Mouse (Mus musculus): ENCODE results near the gene Fnbp1. TPM values are rescaled to one million over a fixed set of nuclear protein-coding genes. Genes with fewer than 3 reads are reported as not detected.

Fnbp1 gene
- polyA plus RNA-seq, 1 experiment from 2014 or later: 23.2 TPM

- no peaks in the 10 kb centered on the region for H3K27me3 ChIP-seq (replicated peaks; ENCODE audit: control insufficient read depth, insufficient read depth, low read length)
- H3K9ac ChIP-seq (replicated peaks; ENCODE audit: low read depth, low read length): no peak overlapping the region
- ATAC-seq: no peak
- 94% methylated on average over 10 of the region's 10 CpGs for WGBS
- no peaks in the 10 kb centered on the region for H3K9me3 ChIP-seq (ENCODE audit: control insufficient read depth, low read length)
- H3K4me3 ChIP-seq (replicated peaks; ENCODE audit: low read length): no peak overlapping the region
- H3K4me1 ChIP-seq (replicated peaks; ENCODE audit: control insufficient read depth, insufficient read depth, low read length): peaks cover 16% of the 10 kb centered on the region
- no peaks in the 10 kb centered on the region for H3K36me3 ChIP-seq (ENCODE audit: control insufficient read depth, insufficient read depth)
- H3K27ac ChIP-seq (ENCODE audit: low read length): no peak overlapping the region
- H3K4me2 ChIP-seq (ENCODE audit: low read length): no peak overlapping the region
Measured at GRCm38 (mm10) chr2:31061868-31062628, 79.8 kb downstream of the Fnbp1 start.

- Histone ChIP-seq H3K27me3 (replicated peaks; ENCODE audit: control insufficient read depth, insufficient read depth, low read length) (no peaks in the 10 kb centered on the region), H3K4me1 (replicated peaks; ENCODE audit: control insufficient read depth, insufficient read depth, low read length) (peaks cover 9% of the 10 kb centered on the region; the same call in 1 of the 2 replicates), H3K36me3 (ENCODE audit: control insufficient read depth, insufficient read depth) (peaks cover 4% of the 10 kb centered on the region; the same call in 1 of the 2 replicates), H3K9ac (replicated peaks; ENCODE audit: low read depth, low read length) (no peak overlapping the region), H3K27ac (ENCODE audit: low read length) (no peak overlapping the region), H3K4me3 (replicated peaks; ENCODE audit: low read length) (no peak overlapping the region), H3K9me3 (ENCODE audit: control insufficient read depth, low read length) (no peaks in the 10 kb centered on the region), H3K4me2 (ENCODE audit: low read length) (no peak overlapping the region)
- WGBS: 86% methylated on average over 28 of the region's 28 CpGs
- no peak for ATAC-seq
Measured at GRCm38 (mm10) chr2:31060787-31061730, 80.7 kb downstream of the Fnbp1 start.

GRCm38 (mm10) chr2:31060271-31060670 lies 81.5 kb downstream of the Fnbp1 start:
- H3K4me1 ChIP-seq (replicated peaks; ENCODE audit: control insufficient read depth, insufficient read depth, low read length): peaks cover 3% of the 10 kb centered on the region; the same call in 1 of the 2 replicates
- no peak overlapping the region for H3K27ac ChIP-seq (ENCODE audit: low read length)
- no peak overlapping the region for H3K4me3 ChIP-seq (replicated peaks; ENCODE audit: low read length)
- no peak overlapping the region for H3K9ac ChIP-seq (replicated peaks; ENCODE audit: low read depth, low read length)
- H3K9me3 ChIP-seq (ENCODE audit: control insufficient read depth, low read length): no peaks in the 10 kb centered on the region
- WGBS: 100% methylated on average over 1 of the region's 1 CpGs
- H3K4me2 ChIP-seq (ENCODE audit: low read length): no peak overlapping the region
- ATAC-seq: no peak
- peaks cover 6% of the 10 kb centered on the region; the same call in 1 of the 2 replicates for H3K36me3 ChIP-seq (ENCODE audit: control insufficient read depth, insufficient read depth)
- H3K27me3 ChIP-seq (replicated peaks; ENCODE audit: control insufficient read depth, insufficient read depth, low read length): no peaks in the 10 kb centered on the region

- Histone ChIP-seq H3K27me3 (replicated peaks; ENCODE audit: control insufficient read depth, insufficient read depth, low read length) (no peaks in the 10 kb centered on the region), H3K27ac (ENCODE audit: low read length) (no peak overlapping the region), H3K4me3 (replicated peaks; ENCODE audit: low read length) (no peak overlapping the region), H3K4me2 (ENCODE audit: low read length) (no peak overlapping the region), H3K9ac (replicated peaks; ENCODE audit: low read depth, low read length) (no peak overlapping the region), H3K36me3 (ENCODE audit: control insufficient read depth, insufficient read depth) (peaks cover 14% of the 10 kb centered on the region), H3K4me1 (replicated peaks; ENCODE audit: control insufficient read depth, insufficient read depth, low read length) (peaks cover 3% of the 10 kb centered on the region; the same call in 1 of the 2 replicates), H3K9me3 (ENCODE audit: control insufficient read depth, low read length) (no peaks in the 10 kb centered on the region)
- 91% methylated on average over 4 of the region's 4 CpGs for WGBS
- ATAC-seq: no peak
Measured at GRCm38 (mm10) chr2:31058443-31058842, 83.4 kb downstream of the Fnbp1 start.

- Histone ChIP-seq H3K27me3 (replicated peaks; ENCODE audit: control insufficient read depth, insufficient read depth, low read length) (no peaks in the 10 kb centered on the region), H3K27ac (ENCODE audit: low read length) (no peak overlapping the region), H3K4me1 (replicated peaks; ENCODE audit: control insufficient read depth, insufficient read depth, low read length) (peaks cover 3% of the 10 kb centered on the region; the same call in 1 of the 2 replicates), H3K4me2 (ENCODE audit: low read length) (no peak overlapping the region), H3K4me3 (replicated peaks; ENCODE audit: low read length) (no peak overlapping the region), H3K36me3 (ENCODE audit: control insufficient read depth, insufficient read depth) (peaks cover 14% of the 10 kb centered on the region), H3K9ac (replicated peaks; ENCODE audit: low read depth, low read length) (no peak overlapping the region), H3K9me3 (ENCODE audit: control insufficient read depth, low read length) (no peaks in the 10 kb centered on the region)
- ATAC-seq: no peak
- 41% methylated on average over 6 of the region's 6 CpGs for WGBS
Measured at GRCm38 (mm10) chr2:31057549-31058177, 84.1 kb downstream of the Fnbp1 start.

- Histone ChIP-seq H3K27ac (ENCODE audit: low read length) (no peak overlapping the region), H3K36me3 (ENCODE audit: control insufficient read depth, insufficient read depth) (peaks cover 14% of the 10 kb centered on the region), H3K9me3 (ENCODE audit: control insufficient read depth, low read length) (no peaks in the 10 kb centered on the region), H3K27me3 (replicated peaks; ENCODE audit: control insufficient read depth, insufficient read depth, low read length) (no peaks in the 10 kb centered on the region), H3K4me1 (replicated peaks; ENCODE audit: control insufficient read depth, insufficient read depth, low read length) (peaks cover 3% of the 10 kb centered on the region; the same call in 1 of the 2 replicates), H3K4me3 (replicated peaks; ENCODE audit: low read length) (no peak overlapping the region), H3K4me2 (ENCODE audit: low read length) (no peak overlapping the region), H3K9ac (replicated peaks; ENCODE audit: low read depth, low read length) (no peak overlapping the region)
- no peak for ATAC-seq
- 97% methylated on average over 3 of the region's 3 CpGs for WGBS
Measured at GRCm38 (mm10) chr2:31056070-31056469, 85.7 kb downstream of the Fnbp1 start.

- no peak overlapping the region for H3K4me2 ChIP-seq (ENCODE audit: low read length)
- H3K4me1 ChIP-seq (replicated peaks; ENCODE audit: control insufficient read depth, insufficient read depth, low read length): peaks cover 3% of the 10 kb centered on the region; the same call in 1 of the 2 replicates
- H3K9me3 ChIP-seq (ENCODE audit: control insufficient read depth, low read length): no peaks in the 10 kb centered on the region
- H3K27me3 ChIP-seq (replicated peaks; ENCODE audit: control insufficient read depth, insufficient read depth, low read length): no peaks in the 10 kb centered on the region
- no peak overlapping the region for H3K9ac ChIP-seq (replicated peaks; ENCODE audit: low read depth, low read length)
- ATAC-seq: no peak
- H3K36me3 ChIP-seq (ENCODE audit: control insufficient read depth, insufficient read depth): peaks cover 14% of the 10 kb centered on the region
- H3K4me3 ChIP-seq (replicated peaks; ENCODE audit: low read length): no peak overlapping the region
- H3K27ac ChIP-seq (ENCODE audit: low read length): no peak overlapping the region
- WGBS: 91% methylated on average over 11 of the region's 11 CpGs
Measured at GRCm38 (mm10) chr2:31053851-31054340, 87.9 kb downstream of the Fnbp1 start.

GRCm38 (mm10) chr2:31053426-31053825 lies 88.4 kb downstream of the Fnbp1 start:
- Histone ChIP-seq H3K9ac (replicated peaks; ENCODE audit: low read depth, low read length) (no peak overlapping the region), H3K36me3 (ENCODE audit: control insufficient read depth, insufficient read depth) (peaks cover 14% of the 10 kb centered on the region), H3K4me2 (ENCODE audit: low read length) (no peak overlapping the region), H3K4me1 (replicated peaks; ENCODE audit: control insufficient read depth, insufficient read depth, low read length) (peaks cover 3% of the 10 kb centered on the region; the same call in 1 of the 2 replicates), H3K27ac (ENCODE audit: low read length) (no peak overlapping the region), H3K9me3 (ENCODE audit: control insufficient read depth, low read length) (no peaks in the 10 kb centered on the region), H3K4me3 (replicated peaks; ENCODE audit: low read length) (no peak overlapping the region), H3K27me3 (replicated peaks; ENCODE audit: control insufficient read depth, insufficient read depth, low read length) (no peaks in the 10 kb centered on the region)
- 94% methylated on average over 13 of the region's 13 CpGs for WGBS
- no peak for ATAC-seq

Data from forebrain, embryonic 16.5 days (tissue).